Mouse (Mus musculus) megakaryocyte, embryonic 14.5 days (primary cell): Measurements from ENCODE around the gene Clec16a.

Experiments used
- FLI1 ChIP-seq: IDR thresholded peaks from 2 replicates; pipeline ENCODE4 v1.6.1; 2012; ENCODE audit warnings: low read length, inconsistent platforms, mixed read lengths
- GATA1 ChIP-seq: IDR thresholded peaks from 3 replicates; pipeline ENCODE4 v1.6.1; 2012; ENCODE audit warnings: mixed read lengths, low read length, inconsistent platforms, borderline replicate concordance

- no peak for TF ChIP-seq GATA1
- no peak for TF ChIP-seq FLI1
Observed at GRCm38 (mm10) chr16:10697861-10698659, 152.9 kb downstream of the Clec16a start.
